Mouse (Mus musculus) cortical plate, adult 2 months (tissue): ENCODE measurements around the gene Gins1.

Source experiments
- CTCF ChIP-seq: fragments of 200-500 bp; IDR thresholded peaks from 2 replicates; pipeline ENCODE4 v1.5.1; 2011; ENCODE audit warnings: mild to moderate bottlenecking, control low read depth, low read length; ENCODE audit not compliant: insufficient read depth; ENCODE audit errors: extremely low read depth
- POLR2A ChIP-seq: fragments of 200-500 bp; IDR thresholded peaks from 2 replicates; pipeline ENCODE4 v1.6.1; 2011; ENCODE audit warnings: mild to moderate bottlenecking, low read length, control low read depth; ENCODE audit not compliant: insufficient read depth; ENCODE audit errors: extremely low read depth

DNA sequence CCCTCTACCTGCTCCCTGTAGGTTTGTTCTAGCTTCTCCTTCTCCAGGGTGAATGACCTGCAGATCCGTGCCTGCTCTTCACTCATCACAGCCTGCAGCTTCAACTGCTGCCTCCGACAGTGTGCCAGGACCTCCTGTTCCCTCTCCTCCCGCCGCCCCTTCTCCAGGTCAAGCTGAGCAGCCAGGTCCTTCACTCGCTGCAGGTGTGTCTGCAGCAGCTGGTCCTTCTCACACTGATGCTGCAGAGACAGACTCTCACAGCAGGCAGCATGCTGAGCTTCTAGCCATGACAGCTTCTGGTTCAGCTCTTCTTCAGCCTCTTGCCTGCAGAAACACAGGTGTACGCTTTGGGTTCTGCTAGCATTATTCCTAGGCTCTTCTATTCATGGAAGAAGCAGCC, 44.9 kb downstream of the Gins1 start:
- no peak for TF ChIP-seq CTCF
- TF ChIP-seq POLR2A: no peak
